Mouse (Mus musculus): Measurements from ENCODE around the gene Cd101. TPM values are rescaled to one million over a fixed set of nuclear protein-coding genes. Genes with fewer than 3 reads are reported as not detected.

Cd101 gene
- polyA plus RNA-seq, 1 experiment from 2014 or later = 0.05 TPM

DNA sequence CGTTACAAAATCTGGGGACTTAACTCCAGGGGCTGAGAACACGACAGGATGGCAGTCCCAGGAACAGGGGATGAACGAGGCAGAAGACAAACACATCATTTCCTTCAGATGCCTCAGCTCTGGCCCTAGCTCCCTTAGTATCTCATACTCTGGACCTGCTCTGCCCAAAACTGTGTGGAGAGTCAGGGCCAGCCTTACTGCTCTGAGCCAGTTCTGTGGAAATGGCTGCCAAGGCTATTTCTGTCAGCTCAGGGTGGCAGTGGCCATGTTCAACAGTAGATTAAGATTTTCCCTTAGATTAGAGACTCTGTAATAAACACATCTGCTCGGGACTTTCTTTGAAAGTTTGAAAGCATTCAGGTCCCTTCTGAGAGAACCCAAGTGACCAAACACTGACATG lies 22.2 kb upstream of the Cd101 start:
- H3K27me3 ChIP-seq (ENCODE audit: control insufficient read depth, insufficient read depth, low read length) = no peaks in the 10 kb centered on the region
- H3K4me3 ChIP-seq (ENCODE audit: low read depth, low read length) = no peak overlapping the region
- H3K27ac ChIP-seq (replicated peaks; ENCODE audit: low read depth, low read length) = no peak overlapping the region
- no peak overlapping the region for H3K4me2 ChIP-seq (ENCODE audit: low read depth, severe bottlenecking)
- H3K4me1 ChIP-seq (ENCODE audit: control insufficient read depth, insufficient read depth, low read length) = no peaks in the 10 kb centered on the region
- 81% methylated on average over 4 of the region's 4 CpGs for WGBS
- no peak for DNase-seq (ENCODE audit: low spot score)
- H3K9ac ChIP-seq (ENCODE audit: low read length) = no peak overlapping the region
- no peaks in the 10 kb centered on the region for H3K9me3 ChIP-seq (ENCODE audit: control insufficient read depth, low read length)
- H3K36me3 ChIP-seq (ENCODE audit: control insufficient read depth, insufficient read depth, low read length) = peaks cover 9% of the 10 kb centered on the region; the same call in 1 of the 2 replicates
- no peak for ATAC-seq (ENCODE audit: insufficient number of reproducible peaks, low FRiP score, low TSS enrichment, low read depth)

DNA sequence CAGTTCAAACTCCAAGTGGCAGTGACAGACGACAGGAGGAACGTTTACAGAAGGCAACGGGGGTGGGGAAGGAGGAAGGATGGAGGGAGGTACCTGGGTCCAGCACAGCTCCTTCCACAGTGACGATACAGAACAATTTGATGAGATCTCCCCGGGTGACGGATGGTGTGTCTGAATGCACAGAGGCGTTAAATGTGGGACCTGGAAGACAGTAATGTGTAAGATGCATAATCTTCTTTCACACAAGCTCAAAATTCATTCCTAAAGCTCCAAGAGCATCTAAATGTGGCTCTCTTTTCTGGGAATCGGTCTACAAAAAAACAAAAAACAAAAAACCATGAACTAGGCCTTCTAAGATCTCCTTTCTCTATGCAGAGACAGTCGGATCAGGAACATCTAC lies 20.6 kb upstream of the Cd101 start:
- H3K9me3 ChIP-seq (ENCODE audit: control insufficient read depth, low read length) = no peaks in the 10 kb centered on the region
- no peak overlapping the region for H3K4me2 ChIP-seq (ENCODE audit: low read depth, severe bottlenecking)
- H3K27ac ChIP-seq (replicated peaks; ENCODE audit: low read depth, low read length) = no peak overlapping the region
- DNase-seq (ENCODE audit: low spot score) (no peak), ATAC-seq (ENCODE audit: insufficient number of reproducible peaks, low FRiP score, low TSS enrichment, low read depth) (no peak)
- 78% methylated on average over 9 of the region's 9 CpGs for WGBS
- H3K36me3 ChIP-seq (ENCODE audit: control insufficient read depth, insufficient read depth, low read length) = peaks cover 9% of the 10 kb centered on the region; the same call in 1 of the 2 replicates
- no peak overlapping the region for H3K9ac ChIP-seq (ENCODE audit: low read length)
- no peaks in the 10 kb centered on the region for H3K27me3 ChIP-seq (ENCODE audit: control insufficient read depth, insufficient read depth, low read length)
- no peaks in the 10 kb centered on the region for H3K4me1 ChIP-seq (ENCODE audit: control insufficient read depth, insufficient read depth, low read length)
- no peak overlapping the region for H3K4me3 ChIP-seq (ENCODE audit: low read depth, low read length)

GRCm38 (mm10) chr3:101048781-101049180 lies 19.4 kb upstream of the Cd101 start:
- 90% methylated on average over 2 of the region's 2 CpGs for WGBS
- H3K27ac ChIP-seq (replicated peaks; ENCODE audit: low read depth, low read length) = no peak overlapping the region
- H3K4me3 ChIP-seq (ENCODE audit: low read depth, low read length) = no peak overlapping the region
- no peaks in the 10 kb centered on the region for H3K27me3 ChIP-seq (ENCODE audit: control insufficient read depth, insufficient read depth, low read length)
- no peak overlapping the region for H3K9ac ChIP-seq (ENCODE audit: low read length)
- DNase-seq (ENCODE audit: low spot score) (no peak), ATAC-seq (ENCODE audit: insufficient number of reproducible peaks, low FRiP score, low TSS enrichment, low read depth) (no peak)
- H3K9me3 ChIP-seq (ENCODE audit: control insufficient read depth, low read length) = no peaks in the 10 kb centered on the region
- H3K36me3 ChIP-seq (ENCODE audit: control insufficient read depth, insufficient read depth, low read length) = peaks cover 11% of the 10 kb centered on the region; the same call in 1 of the 2 replicates
- H3K4me2 ChIP-seq (ENCODE audit: low read depth, severe bottlenecking) = no peak overlapping the region
- no peaks in the 10 kb centered on the region for H3K4me1 ChIP-seq (ENCODE audit: control insufficient read depth, insufficient read depth, low read length)

DNA sequence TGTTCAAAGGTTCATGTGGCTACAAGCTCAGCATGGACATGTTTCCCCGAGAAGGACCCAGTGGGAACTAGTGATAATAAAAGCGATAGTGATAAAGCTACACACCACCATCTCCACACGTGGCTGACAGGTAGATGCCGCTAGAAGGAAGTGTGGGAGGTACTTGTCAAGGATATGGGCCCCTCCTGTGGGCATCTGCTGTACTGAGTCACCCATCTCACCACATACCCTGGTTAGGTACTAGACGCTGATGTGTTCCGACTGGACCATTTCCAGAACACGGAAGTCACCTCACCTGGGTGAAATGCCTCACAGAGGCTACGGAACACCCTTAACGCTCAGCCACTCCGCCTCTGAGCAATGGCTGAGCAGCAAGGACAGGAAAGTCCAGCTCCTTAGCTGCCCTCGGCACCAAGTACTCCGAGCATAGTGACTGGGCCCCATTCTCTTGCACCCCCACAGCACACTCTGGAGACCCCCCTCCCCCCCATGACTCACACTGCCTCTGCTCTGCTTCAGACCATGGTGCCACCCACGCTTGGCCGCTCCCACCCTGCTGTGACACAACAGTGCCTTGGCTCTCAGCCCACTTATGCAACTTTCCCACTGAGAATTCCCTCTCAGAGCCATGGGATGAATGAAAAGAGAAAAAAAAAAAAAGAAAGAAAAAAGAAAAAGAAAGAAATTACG lies 18.4 kb upstream of the Cd101 start:
- Histone ChIP-seq H3K4me2 (ENCODE audit: low read depth, severe bottlenecking) (no peak overlapping the region), H3K9ac (ENCODE audit: low read length) (no peak overlapping the region), H3K9me3 (ENCODE audit: control insufficient read depth, low read length) (no peaks in the 10 kb centered on the region), H3K4me1 (ENCODE audit: control insufficient read depth, insufficient read depth, low read length) (0 out of 2 replicates have a peak, but pooled peaks cover 3% of the 10 kb centered on the region), H3K27me3 (ENCODE audit: control insufficient read depth, insufficient read depth, low read length) (no peaks in the 10 kb centered on the region), H3K27ac (replicated peaks; ENCODE audit: low read depth, low read length) (no peak overlapping the region), H3K4me3 (ENCODE audit: low read depth, low read length) (no peak overlapping the region), H3K36me3 (ENCODE audit: control insufficient read depth, insufficient read depth, low read length) (peaks cover 14% of the 10 kb centered on the region; the same call in 1 of the 2 replicates)
- WGBS = 94% methylated on average over 15 of the region's 15 CpGs
- no peak for DNase-seq (ENCODE audit: low spot score)
- no peak for ATAC-seq (ENCODE audit: insufficient number of reproducible peaks, low FRiP score, low TSS enrichment, low read depth)

GRCm38 (mm10) chr3:101045431-101045830 lies 16.1 kb upstream of the Cd101 start:
- no peaks in the 10 kb centered on the region for H3K27me3 ChIP-seq (ENCODE audit: control insufficient read depth, insufficient read depth, low read length)
- H3K4me1 ChIP-seq (ENCODE audit: control insufficient read depth, insufficient read depth, low read length) = 0 out of 2 replicates have a peak, but pooled peaks cover 3% of the 10 kb centered on the region
- DNase-seq (ENCODE audit: low spot score) (no peak), ATAC-seq (ENCODE audit: insufficient number of reproducible peaks, low FRiP score, low TSS enrichment, low read depth) (no peak)
- H3K27ac ChIP-seq (replicated peaks; ENCODE audit: low read depth, low read length) = no peak overlapping the region
- WGBS = 94% methylated on average over 15 of the region's 15 CpGs
- H3K36me3 ChIP-seq (ENCODE audit: control insufficient read depth, insufficient read depth, low read length) = peaks cover 16% of the 10 kb centered on the region; the same call in 1 of the 2 replicates
- no peak overlapping the region for H3K4me2 ChIP-seq (ENCODE audit: low read depth, severe bottlenecking)
- no peaks in the 10 kb centered on the region for H3K9me3 ChIP-seq (ENCODE audit: control insufficient read depth, low read length)
- no peak overlapping the region for H3K4me3 ChIP-seq (ENCODE audit: low read depth, low read length)
- no peak overlapping the region for H3K9ac ChIP-seq (ENCODE audit: low read length)

- no peak for ATAC-seq (ENCODE audit: insufficient number of reproducible peaks, low FRiP score, low TSS enrichment, low read depth)
- Histone ChIP-seq H3K27ac (replicated peaks; ENCODE audit: low read depth, low read length) (no peak overlapping the region), H3K9me3 (ENCODE audit: control insufficient read depth, low read length) (no peaks in the 10 kb centered on the region), H3K9ac (ENCODE audit: low read length) (no peak overlapping the region), H3K4me1 (ENCODE audit: control insufficient read depth, insufficient read depth, low read length) (0 out of 2 replicates have a peak, but pooled peaks cover 3% of the 10 kb centered on the region), H3K27me3 (ENCODE audit: control insufficient read depth, insufficient read depth, low read length) (no peaks in the 10 kb centered on the region), H3K4me3 (ENCODE audit: low read depth, low read length) (no peak overlapping the region), H3K36me3 (ENCODE audit: control insufficient read depth, insufficient read depth, low read length) (peaks cover 16% of the 10 kb centered on the region; the same call in 1 of the 2 replicates), H3K4me2 (ENCODE audit: low read depth, severe bottlenecking) (no peak overlapping the region)
- DNase-seq (ENCODE audit: low spot score) = no peak
- WGBS = 70% methylated on average over 6 of the region's 6 CpGs
Measured at GRCm38 (mm10) chr3:101044686-101045085, 15.3 kb upstream of the Cd101 start.

- ATAC-seq (ENCODE audit: insufficient number of reproducible peaks, low FRiP score, low TSS enrichment, low read depth) = no peak
- no peak overlapping the region for H3K4me2 ChIP-seq (ENCODE audit: low read depth, severe bottlenecking)
- H3K4me3 ChIP-seq (ENCODE audit: low read depth, low read length) = no peak overlapping the region
- no peaks in the 10 kb centered on the region for H3K9me3 ChIP-seq (ENCODE audit: control insufficient read depth, low read length)
- H3K36me3 ChIP-seq (ENCODE audit: control insufficient read depth, insufficient read depth, low read length) = peaks cover 7% of the 10 kb centered on the region; the same call in 1 of the 2 replicates
- H3K27ac ChIP-seq (replicated peaks; ENCODE audit: low read depth, low read length) = no peak overlapping the region
- no peak for DNase-seq (ENCODE audit: low spot score)
- no peaks in the 10 kb centered on the region for H3K27me3 ChIP-seq (ENCODE audit: control insufficient read depth, insufficient read depth, low read length)
- 0 out of 2 replicates have a peak, but pooled peaks cover 3% of the 10 kb centered on the region for H3K4me1 ChIP-seq (ENCODE audit: control insufficient read depth, insufficient read depth, low read length)
- 71% methylated on average over 7 of the region's 7 CpGs for WGBS
- no peak overlapping the region for H3K9ac ChIP-seq (ENCODE audit: low read length)
Measured at GRCm38 (mm10) chr3:101041997-101042396, 12.6 kb upstream of the Cd101 start.

DNA sequence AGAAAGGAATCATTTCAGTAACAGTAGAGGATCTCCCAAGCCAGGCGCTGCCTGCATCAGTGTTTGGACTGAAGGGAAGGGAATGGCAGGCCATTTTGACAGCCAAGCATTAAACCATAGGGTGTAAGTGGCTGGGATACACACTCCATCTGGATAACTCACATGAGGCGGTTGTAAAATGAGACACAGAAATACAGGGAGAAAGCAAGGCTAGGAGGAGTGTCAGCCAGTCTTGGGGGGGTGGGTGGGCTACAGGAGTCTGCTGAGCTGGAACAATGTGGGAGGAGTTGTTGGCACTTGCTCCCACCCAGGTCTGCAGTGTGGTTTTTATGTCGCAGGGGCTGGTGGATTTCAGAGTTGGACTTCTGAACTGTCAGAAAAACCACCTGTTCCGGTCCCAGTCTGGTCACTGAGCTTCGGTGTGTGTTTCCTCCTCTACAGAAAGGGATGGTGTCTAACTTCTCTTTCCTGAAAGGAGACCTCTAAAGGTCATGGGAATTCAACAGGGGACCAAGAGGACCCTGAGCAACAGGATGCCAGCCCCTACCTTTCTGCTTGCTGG lies 8.7 kb upstream of the Cd101 start:
- no peak for ATAC-seq (ENCODE audit: insufficient number of reproducible peaks, low FRiP score, low TSS enrichment, low read depth)
- H3K27ac ChIP-seq (replicated peaks; ENCODE audit: low read depth, low read length) = no peak overlapping the region
- no peak overlapping the region for H3K4me2 ChIP-seq (ENCODE audit: low read depth, severe bottlenecking)
- H3K4me1 ChIP-seq (ENCODE audit: control insufficient read depth, insufficient read depth, low read length) = no peaks in the 10 kb centered on the region
- H3K36me3 ChIP-seq (ENCODE audit: control insufficient read depth, insufficient read depth, low read length) = peaks cover 3% of the 10 kb centered on the region; the same call in 1 of the 2 replicates
- H3K4me3 ChIP-seq (ENCODE audit: low read depth, low read length) = no peak overlapping the region
- H3K27me3 ChIP-seq (ENCODE audit: control insufficient read depth, insufficient read depth, low read length) = no peaks in the 10 kb centered on the region
- WGBS = 87% methylated on average over 5 of the region's 5 CpGs
- no peak overlapping the region for H3K9ac ChIP-seq (ENCODE audit: low read length)
- no peaks in the 10 kb centered on the region for H3K9me3 ChIP-seq (ENCODE audit: control insufficient read depth, low read length)
- DNase-seq (ENCODE audit: low spot score) = no peak

Data from limb, embryonic 11.5 days (tissue).